Mouse (Mus musculus): Measurements from ENCODE around the gene Igsf6.
A peak's percentile ranks its signal among the peaks of the same experiment; 100 is the strongest.

Gene Igsf6

DNA sequence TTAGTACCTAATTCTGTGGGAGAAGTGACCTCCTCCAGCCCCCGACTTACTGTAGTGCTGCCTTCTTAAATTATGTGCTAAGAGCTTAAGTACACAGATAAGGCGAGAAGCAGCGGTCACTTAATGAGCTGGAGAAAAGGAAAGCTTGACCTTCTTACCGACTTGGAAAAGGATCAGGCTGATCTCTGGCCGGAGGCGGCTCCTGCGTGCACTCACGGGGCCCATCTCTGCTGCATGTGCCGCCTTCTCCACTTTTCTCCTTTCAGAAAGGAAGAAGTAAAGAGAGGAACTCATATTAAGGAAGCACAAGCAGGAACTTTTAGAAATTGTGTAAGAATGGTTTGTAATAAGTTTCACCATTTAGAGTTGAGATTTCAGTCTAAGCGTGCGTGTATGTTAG lies at the start of gene Igsf6:
Gene Igsf6, minus strand, starts transcription at position 292 of the 400 bp plus-strand sequence.
- DNase-seq (ENCODE audit: extremely low spot score) = no peak

DNA sequence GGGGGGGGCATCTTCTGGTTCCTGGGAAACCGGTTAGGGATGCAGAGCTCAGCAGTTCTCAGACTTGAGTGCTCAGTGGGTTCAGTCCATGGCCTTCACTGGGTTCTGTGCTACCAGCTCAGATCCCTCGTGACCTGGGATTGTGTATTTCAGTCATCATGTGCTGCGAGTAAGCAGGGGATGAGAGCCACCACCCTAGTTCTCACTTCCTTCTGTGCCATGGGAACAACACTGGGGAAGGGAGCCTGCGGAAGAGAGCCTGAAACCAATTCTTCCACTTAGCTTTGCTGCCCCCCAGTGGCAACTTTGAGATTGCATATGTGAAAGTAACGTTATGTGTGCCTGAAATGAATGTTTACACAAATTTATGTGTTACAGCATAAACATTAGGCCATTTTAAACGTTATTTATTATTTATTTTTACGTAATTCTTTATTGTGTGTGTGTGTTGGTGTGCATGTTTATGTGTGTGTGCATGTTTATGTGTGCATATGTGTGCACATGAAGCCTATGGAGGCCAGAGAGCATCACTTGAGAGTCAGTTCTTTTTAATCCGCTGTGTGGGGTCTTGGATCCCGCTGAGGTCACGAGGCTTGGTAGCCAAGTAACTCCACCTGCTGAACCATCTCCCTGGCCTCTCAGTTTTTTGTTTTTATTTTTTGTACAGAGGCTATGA lies 45.9 kb upstream of the Igsf6 start:
- peak; percentile 71 for DNase-seq (ENCODE audit: extremely low spot score)

- DNase-seq (ENCODE audit: extremely low spot score) = no peak
Measured at GRCm38 (mm10) chr7:121111762-121112161, 37.4 kb upstream of the Igsf6 start.

DNA sequence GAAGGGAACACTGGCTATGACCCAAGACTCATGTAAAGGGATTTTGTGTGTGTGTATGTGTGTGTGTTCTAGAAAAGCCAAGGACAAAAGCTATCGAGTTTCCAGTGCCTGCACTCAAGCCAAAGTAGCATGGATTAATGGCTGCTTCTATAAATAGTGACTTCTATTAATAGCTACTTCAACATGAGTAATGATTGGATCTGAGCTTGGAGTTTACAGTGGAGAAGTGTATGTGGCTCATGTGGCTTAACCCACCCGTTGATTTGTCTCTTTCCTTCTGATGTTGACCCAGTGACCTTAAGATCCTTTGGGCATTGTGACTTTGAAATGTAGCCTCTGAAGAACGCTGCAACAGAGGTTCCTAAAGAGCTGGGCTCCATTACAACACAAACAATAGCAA lies 36.9 kb upstream of the Igsf6 start:
- no peak for DNase-seq (ENCODE audit: extremely low spot score)

- no peak for DNase-seq (ENCODE audit: extremely low spot score)
Measured at GRCm38 (mm10) chr7:121107851-121108250, 33.5 kb upstream of the Igsf6 start.

GRCm38 (mm10) chr7:121098614-121099389 lies 24.4 kb upstream of the Igsf6 start:
- DNase-seq (ENCODE audit: extremely low spot score) = no peak

DNA sequence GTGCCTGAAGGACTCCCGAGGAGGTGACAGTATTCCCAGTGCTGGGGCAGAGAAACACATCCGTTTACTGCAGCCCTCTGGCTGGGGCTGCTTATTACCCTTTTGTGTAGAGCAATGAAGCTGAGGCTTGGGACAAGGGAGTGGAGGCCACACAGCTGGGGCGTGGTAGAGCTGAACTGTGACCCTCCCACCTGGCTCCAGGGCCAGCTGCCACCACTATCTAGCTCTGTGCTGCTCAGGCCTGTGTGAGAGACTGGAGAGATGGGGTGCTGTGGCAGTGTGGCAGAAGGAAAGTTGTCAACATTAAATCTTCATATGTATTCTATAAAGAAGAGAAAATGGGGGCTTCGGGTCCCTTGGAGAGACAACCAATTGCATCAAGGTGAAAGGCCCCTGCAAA lies 18.7 kb upstream of the Igsf6 start:
- DNase-seq (ENCODE audit: extremely low spot score) = no peak

DNA sequence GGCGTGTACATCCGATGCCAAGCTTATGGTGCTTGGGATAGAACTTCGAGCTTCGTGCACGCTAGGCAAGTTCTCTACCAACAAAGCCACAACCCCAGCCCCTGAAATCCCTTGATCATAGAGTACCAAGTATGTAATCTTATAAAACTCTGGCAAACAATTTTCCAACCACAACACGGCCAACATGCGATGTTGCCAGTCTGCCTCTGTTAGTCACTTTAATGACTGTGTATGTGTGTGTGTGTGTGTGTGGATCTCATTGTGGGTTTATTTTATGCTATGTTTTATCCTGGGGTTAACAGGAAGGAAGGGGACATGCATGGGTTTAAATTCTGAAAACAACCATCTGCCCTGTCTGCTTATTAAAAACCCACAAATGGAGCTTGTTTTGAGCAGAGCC lies 16.4 kb upstream of the Igsf6 start:
- no peak for DNase-seq (ENCODE audit: extremely low spot score)

DNA sequence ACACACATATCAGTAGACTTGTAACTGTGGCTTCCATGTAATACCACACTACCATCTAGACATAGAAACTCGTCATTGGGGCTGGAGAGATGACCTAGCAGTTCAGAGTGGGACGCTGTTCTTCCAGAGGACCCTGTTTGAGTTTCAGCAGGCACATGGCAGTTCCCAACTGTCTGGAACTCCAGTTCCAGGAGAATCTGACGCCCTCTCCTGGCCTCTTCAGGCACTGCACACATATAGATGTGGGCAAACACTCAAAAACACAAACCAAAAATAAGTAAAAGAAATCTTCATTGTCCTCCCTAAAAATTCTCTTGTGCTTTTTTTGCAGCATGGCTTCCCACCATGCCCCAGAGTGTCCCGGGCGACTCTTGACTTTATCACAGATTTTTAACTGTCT lies 14.4 kb upstream of the Igsf6 start:
- no peak for DNase-seq (ENCODE audit: extremely low spot score)

DNA sequence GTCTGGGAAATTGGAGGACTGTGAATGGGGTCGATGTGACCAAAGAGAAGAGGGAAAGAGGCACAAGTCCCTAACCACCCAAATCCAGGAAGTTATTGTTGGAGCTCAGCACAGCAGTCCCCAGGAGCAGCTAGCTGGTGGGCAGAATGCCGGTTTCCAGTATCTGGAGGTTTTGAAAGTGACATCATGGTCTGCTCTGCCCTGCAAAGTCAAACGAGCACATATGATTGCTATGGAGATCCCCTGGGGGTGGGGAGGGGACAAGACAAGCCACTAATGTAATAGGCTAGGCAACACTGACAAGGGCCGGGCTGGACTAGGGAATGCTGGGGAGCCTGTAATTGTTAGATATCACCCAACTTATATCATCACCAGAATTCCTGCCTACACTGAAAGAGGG lies 11.1 kb upstream of the Igsf6 start:
- no peak for DNase-seq (ENCODE audit: extremely low spot score)

DNA sequence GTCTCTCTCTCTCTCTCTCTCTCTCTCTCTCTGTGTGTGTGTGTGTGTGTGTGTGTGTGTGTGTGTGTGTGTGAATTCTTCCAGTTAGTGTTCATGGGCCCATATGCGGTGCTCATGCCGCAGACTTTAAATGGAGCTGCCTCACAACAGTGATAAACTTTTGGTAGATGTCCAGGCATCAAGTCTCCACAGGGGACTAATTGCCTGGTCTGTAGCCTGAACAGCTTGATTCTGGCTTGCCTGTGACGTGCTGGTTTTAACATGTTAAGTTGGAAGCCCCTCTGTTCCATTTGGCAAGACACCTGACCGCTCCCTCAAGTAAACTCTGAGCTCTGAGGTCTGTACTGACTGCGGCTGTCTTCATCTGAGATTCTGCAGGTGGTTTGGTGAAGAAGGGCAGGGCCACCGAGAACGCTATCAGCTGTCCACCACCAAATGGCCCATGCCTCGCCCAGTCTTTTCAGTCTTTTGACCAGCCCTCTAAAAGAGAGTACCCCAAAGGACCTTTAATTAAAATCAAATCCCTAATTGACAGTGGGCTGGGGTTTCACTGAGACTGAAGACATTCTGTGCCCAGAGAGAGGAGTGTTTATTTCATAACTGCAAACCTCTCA lies 10.6 kb upstream of the Igsf6 start:
- DNase-seq (ENCODE audit: extremely low spot score) = no peak

GRCm38 (mm10) chr7:121082949-121083513 lies 8.7 kb upstream of the Igsf6 start:
- DNase-seq (ENCODE audit: extremely low spot score) = no peak

- no peak for DNase-seq (ENCODE audit: extremely low spot score)
Measured at GRCm38 (mm10) chr7:121081816-121082215, 7.4 kb upstream of the Igsf6 start.

DNA sequence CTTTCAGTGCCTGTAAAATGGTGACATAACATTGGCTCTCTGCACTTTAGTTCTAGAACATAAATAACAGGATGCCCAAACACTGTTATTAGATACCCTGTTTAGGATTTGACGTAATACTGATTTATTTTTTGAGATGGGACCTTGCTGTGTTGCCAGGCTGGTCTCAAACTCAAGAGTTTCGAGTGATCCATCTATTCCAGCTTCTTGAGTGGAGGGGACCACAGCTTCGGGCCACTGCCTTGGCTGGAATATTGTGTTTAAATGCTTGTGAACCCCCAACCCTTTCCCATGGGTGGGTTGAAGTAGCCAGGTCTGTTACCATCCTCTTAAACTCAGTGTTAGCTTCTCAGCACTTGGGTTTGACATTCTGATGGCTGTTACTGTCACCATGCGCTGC lies 7.0 kb upstream of the Igsf6 start, which contains the start of gene Otoa:
Gene Otoa, plus strand, starts transcription at position 301 of the 400 bp plus-strand sequence.
- DNase-seq (ENCODE audit: extremely low spot score) = no peak

DNA sequence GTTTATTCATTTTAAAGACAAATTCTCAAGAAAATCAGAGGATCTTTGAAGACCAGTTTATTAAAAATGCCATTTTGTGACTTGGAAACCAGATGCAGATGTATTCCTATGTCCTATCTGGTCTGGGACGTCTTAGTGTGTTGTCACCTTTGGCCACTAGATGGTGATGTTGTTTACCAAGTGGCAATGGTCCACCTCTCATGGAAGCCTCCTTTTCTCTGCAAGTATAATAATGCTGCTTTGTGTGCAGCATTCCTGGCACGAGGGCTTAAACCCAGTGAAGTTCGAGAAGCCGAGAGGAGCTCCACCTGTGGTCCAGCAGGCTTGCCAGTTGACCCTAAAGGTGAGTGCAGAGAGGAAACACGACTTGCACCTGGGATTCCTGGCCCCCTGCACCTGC lies 3.5 kb upstream of the Igsf6 start:
- peak; percentile 61 for DNase-seq (ENCODE audit: extremely low spot score)

GRCm38 (mm10) chr7:121077311-121077710 lies 2.9 kb upstream of the Igsf6 start:
- DNase-seq (ENCODE audit: extremely low spot score) = no peak

- no peak for DNase-seq (ENCODE audit: extremely low spot score)
Measured at GRCm38 (mm10) chr7:121075416-121075815, 1.0 kb upstream of the Igsf6 start.

DNA sequence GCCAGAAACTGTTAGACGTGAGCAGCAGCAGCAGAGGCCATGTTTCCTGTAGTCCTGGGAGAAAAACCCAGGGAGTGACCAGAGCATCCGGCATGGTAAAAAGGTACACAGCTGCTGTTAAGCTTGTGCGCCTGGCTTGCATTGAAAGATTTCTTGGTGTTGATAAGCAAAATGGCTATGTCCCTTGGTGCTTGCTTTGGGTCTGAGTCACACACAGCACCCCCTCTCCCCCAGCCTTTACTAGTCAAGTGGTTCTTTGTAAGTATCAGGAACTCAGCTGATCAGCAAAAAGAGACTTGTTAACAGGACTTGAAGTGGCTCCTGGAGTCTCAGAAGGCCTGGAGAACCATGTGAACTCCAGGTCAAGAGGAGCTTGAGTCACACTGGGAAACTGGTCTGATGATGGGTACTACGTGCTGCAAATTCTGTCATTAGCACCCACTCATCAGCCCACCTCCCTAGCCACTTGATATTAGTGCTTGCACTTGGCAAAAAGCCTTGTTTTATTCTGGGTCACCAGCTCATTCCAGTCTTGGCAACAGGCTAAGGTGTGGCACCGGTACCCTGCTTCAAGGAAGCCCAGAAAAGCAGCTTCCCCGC lies 529 bp upstream of the Igsf6 start:
- DNase-seq (ENCODE audit: extremely low spot score) = no peak

GRCm38 (mm10) chr7:121072506-121072905 lies 1.9 kb downstream of the Igsf6 start:
- DNase-seq (ENCODE audit: extremely low spot score) = no peak

DNA sequence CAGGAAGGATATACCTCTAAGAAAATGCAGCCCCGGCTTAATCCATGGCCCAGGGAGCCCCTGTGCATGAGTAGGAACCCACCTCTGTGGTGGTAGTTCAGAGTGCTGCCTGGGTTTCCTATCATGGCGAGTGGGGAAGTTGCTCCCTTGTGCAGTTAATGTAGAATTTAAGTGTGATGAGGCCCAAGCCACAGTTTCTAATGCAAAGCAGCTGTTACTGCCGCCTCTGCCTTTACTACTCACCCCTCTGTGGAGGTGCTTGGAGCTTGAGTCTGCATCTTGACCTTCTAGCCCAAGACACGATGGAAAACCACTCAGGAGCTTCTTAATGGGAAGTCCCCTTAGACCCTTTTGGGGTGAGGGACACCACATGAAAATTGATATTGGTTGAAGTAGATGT lies 3.1 kb downstream of the Igsf6 start:
- DNase-seq (ENCODE audit: extremely low spot score) = no peak

DNA sequence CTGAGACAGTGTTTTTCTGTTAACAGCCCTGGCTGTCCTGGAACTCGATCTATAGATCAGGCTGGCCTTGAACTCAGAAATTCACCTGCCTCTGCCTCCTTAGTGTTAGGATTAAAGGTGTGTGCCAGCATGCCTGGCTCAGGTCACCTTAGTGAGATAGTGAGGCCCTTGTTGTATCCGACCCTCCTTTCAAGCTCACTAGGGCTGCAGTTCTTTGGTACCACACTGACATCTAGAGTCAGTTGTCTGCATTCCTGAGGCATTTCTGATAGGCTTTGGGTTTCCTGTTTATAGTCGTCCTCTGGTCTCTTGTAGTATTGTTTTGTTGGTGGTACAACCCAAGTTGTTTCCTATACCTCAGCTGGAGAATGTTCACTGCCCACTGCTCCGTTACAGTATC lies 10.1 kb downstream of the Igsf6 start:
- no peak for DNase-seq (ENCODE audit: extremely low spot score)
